Mouse (Mus musculus) frontal cortex, adult 2 months (tissue): Measurements from ENCODE around the gene Cenpx. TPM values are rescaled to one million over a fixed set of nuclear protein-coding genes. Genes with fewer than 3 reads are reported as not detected.

Experiments used
- DNase-seq, 2 experiments: peaks; one replicate each; pipeline ENCODE4 v3.0.0; 2022; ENCODE audit warnings: low spot score in 1 of 2; ENCODE audit errors: extremely low spot score in 1 of 2
- polyA plus RNA-seq: library from polyadenylated mRNA; depleted of rRNA; stranded (reverse); fragments of >200 nt; gene quantifications from 2 replicates; pipeline ENCODE4 v1.2.3, GENCODE M21; 2012

Gene Cenpx
- polyA plus RNA-seq, 1 experiment: 34.0 TPM

DNA sequence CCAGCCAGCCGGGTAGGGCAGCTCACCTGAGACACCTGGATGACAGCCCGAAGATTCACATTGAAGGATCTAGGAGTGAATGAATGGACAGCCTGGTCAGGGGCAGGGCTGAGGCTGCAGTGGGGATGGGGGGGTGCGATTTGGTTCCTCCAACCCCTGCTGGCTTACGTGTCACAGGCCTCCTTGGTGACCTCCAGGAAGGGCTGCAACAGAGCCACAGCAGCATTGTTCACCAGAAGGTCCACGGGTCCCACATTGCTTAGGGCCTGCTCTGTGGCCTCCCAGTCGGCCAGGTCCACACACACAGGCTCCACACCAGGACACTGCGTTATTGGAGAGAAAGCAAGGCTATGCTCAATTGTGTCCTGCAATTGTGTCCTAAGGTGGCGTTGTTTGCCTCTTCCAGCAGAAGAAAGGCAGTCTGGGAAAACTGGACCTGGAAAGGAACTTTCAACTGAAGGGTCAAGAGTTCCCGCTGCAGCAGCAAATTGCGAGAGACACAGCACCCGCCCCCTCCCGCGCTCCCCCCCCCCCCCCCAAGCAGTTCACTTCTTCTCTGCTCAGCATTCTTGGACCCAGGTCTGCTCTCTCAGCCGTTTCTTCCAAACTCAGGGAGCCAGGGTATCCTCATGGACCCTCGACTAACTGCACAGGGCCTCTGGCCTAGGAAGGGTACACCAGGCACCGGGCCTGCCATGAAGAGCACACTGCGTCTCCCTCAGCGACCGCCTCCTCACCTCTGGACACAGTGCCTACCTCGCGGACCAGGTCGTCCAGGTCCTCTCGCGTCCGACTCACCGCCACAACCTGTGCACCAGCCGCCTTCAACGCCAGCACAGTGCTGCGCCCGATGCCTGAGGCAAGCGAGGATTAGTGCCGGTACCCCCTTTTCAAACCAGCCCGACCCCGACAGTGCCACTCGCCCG is 13.0 kb upstream of the Cenpx start:
- no peak for DNase-seq

DNA sequence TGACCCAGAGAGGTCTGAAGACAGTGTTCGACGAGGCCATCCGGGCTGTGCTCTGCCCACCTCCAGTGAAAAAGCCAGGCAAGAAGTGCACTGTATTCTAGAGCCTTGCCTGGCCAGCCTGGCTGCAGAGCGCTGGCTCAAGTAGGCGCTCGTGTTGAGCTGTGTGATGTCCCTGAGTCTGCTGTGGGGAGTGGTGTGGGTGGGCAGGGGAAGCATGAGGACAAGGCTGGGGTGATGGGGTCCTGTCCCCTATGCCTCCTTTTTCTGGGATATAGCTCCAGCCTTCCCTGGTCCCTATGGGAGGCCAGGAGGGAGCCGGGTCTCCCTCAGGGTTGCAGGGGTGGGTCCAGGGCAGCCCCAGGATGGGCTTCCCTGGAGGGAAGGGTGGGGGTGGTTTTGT is 10.0 kb upstream of the Cenpx start:
- DNase-seq: no peak

DNA sequence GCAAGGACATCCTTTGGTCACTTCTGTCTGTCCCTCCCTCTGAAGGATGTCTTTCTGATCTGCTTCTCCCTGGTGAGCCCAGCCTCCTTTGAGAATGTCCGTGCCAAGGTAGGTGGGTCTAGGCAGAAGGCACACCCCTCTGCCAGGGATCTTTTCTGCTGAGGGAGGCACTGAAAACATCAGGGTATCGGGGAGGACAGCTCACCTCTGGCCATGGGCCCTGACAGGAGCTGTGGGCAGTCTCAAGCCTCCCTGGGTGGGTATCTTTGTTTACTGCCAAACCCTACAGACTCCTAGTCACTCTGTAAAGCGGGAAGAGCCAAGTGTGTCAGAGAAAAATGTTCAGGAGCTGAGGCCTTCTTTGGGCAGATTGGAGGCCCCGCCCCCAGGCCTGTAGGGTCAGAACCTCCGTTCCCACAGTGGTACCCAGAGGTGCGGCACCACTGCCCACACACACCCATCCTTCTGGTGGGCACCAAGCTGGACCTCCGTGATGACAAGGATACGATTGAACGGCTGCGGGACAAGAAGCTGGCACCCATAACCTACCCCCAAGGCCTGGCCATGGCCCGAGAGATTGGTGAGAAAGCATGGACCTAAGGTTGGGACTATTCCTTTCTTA is 9.3 kb upstream of the Cenpx start:
- DNase-seq: no peak

DNA sequence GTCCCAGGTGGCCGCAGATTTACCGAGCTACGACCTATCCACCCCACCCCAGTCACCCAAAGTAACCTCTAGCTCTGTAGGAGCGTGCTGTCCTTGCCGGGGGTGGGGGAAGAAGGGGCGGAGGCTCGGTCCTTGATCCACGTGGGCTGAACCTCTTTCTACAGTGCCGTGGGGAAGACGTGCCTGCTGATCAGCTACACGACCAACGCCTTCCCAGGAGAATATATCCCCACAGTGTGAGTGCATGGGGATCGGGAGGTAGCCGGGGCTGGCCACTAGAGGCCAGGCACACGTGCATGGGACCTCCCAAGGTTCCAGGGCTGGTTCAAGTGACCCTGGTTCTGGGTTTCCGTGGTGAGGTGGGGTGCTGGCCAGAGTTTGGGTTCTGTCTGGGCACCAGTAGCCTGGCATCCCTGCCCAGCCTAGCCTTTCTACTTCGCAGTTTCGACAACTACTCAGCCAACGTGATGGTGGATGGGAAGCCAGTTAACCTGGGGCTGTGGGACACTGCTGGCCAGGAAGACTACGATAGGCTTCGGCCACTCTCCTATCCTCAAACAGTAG is 8.6 kb upstream of the Cenpx start:
- DNase-seq: no peak

DNA sequence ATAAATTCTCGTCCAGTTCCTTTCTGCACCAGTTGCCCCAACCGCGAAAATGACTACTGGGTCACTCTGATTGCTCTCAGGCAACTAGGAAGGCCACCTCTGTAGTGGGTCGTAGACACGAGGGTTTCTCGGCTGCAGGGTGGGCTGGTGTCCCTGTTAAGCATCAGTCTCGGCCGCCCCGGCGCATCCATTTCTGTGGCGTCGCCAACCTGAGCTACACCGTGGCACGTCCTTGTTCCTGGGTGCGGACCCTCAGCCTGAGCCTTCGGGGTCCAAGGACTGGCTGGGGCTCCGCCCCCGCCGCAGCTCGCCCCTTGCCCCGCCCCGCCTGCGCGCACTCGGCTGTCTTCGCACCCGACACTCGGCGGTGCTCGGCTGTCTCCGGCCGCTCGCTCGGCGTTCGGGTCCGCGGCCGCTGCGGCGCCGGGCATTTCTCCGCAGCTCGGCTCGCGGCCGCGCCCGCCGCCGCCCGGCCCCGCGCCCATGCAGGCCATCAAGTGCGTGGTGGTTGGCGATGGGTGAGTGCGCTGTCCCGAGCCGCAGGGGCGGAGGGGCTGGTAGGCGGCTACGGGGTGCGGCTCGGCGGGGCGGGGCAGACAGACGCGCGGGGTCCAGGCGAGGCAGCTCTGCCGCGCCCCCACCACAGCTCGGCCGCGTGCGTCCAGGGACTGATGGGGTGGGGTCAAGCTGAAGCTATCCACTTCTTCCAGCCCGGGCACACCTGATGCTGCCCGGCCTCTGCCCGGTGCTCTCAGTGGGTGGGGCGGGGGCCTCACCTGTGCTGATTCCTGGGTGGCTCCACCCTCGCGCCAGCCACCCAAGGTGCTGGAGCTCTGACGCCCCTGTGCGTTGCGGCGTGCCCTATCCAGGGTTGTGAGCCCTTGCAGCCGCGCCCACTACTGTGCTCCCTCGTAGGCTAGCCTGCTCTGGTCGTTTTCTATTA is 7.9 kb upstream of the Cenpx start, which contains the start of gene Rac3:
Rac3 (plus strand) TSS at position 347 of the 943 bp plus-strand sequence.
- DNase-seq: peak in 1 of 2 experiments; percentile 53

DNA sequence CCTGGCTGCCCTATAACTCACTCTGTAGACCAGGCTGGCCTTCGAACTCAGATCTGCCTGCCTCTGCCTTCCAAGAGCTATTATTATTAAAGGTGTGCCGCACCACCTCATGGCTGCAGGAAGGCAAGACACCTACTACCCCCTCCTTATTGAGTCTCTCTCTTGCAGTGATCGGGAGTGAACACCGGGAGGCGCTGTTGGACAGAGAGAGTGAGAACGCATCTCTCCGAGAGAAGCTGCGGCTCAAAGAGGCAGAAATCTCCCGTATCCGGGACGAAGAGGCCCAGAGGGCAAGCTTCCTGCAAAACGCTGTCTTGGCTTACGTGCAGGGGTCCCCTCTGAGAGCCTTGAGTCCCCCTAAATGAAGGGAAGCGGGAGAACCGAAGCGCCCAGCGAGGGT is 6.9 kb upstream of the Cenpx start:
- DNase-seq: peak; percentile 69 to 95

DNA sequence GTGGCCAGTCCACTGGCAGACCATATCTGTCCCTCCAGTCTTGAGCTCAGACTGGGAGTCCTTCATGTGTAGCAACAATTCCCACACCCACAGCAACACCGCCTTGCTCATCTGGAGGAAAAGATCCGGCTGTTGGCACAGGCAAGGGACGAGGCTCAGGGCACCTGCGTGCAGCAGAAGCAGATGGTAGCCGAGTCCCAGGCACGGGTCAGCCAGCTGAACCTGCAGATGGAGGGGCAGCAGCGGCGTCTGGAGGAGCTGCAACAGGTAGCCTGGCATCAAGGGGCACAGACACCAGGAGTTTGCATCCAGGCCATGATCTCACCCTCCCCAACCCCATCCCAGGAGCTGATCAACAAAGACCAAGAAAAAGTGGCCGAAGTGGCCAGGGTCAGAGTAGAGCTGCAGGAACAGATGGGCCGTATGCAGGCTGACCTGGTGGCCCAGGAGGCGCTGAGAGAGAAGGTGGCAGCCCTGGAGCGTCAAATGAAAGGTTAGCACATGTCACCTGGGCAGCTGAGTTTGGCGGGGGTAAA is 6.4 kb upstream of the Cenpx start:
- no peak for DNase-seq

DNA sequence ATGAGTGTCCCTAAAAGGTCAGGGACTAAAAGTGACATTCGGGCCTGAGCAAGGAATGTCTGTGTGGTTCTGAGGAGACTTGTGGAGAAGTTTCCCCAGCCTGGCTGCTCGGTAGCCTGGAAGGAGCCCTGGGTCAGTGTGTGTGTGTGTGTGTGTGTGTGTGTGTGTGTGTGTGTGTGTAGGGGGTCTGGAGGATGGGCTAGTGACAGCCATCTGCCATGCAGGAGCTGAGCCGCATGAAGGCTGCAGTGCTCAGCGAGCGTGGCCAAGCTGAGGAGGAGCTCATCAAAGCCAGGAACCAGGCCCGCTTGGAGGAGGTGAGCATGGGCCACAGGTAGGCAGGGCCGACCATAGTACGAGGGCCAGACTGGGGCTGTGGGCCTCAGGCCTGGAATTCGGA is 5.7 kb upstream of the Cenpx start:
- DNase-seq: no peak

DNA sequence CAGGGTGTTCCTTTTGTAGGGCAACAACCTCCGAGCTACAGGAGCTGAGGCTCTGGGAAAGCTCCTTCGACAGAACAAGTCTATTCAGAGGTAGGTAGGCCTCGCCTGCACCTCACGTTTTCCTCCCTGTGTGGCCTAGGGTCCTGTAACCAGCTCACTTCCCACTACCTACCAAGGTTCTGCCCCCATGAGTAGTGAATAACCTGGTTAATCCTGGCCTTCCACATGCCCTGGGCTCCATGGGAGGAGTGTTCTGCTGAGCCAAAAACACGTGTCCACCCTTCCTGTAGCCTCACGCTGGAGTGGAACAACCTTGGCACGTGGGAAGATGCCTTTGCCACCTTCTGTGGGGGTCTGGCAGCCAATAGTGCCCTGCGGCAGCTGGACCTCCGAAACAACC is 1.6 kb upstream of the Cenpx start:
- DNase-seq: no peak

DNA sequence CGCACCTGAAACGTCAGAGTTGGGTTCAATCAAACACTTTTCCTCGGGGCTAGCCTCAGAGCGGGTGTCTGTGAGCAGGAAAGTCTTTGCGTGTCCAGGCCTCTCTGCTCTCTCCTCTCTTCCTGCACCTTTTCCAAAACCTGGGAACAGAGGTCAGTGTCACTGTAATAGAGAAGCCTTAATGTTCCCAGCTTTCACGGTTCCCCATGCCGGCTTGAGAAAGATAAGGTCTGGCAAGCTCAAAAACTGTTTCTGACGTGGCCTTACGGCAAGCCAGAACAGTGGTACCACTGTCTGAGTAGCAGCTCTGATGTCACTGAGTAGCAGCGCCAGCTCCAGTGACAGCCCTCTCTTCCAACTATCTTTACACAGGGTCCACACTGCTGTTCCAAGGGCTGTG is 1.0 kb upstream of the Cenpx start:
- no peak for DNase-seq

DNA sequence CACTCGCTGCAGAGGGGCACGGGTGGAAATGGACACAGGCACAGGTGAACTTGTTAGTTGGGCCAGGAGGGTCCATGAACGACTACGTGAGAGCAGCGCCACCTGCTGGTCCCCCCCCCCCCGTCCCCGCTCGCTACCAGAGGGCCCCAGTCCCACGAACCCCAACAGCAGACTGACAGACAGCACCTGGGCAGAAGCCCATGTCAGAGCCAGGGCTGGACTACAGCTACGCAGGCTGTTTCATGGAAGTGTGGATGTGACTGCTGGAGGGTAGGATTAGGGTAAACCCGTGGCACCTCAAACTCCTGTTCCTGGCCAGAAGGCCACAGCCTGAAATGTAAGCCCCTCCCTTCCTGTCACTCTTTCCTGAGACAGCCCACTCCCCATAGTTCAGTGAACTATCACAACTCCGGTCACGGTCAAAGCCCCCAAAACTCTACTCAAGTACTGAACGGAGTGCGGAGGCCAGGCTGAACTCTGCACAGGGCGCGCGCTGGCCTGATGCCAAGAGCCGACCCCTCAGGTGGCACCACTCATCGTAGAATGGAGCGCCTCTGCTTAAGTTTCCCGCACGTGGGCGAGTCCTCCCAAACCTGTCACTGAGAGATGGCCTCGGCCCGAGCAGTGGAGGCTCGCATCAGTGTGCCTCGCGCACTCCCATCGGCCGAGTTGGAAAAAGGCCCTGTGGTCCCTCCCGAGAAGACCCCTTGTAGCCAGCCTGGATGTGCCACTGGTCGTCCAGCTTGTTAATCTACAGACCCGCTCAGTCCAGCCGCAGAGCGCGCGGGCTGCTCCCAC is 568 bp downstream of the Cenpx start:
- DNase-seq: peak in 1 of 2 experiments; percentile 22

DNA sequence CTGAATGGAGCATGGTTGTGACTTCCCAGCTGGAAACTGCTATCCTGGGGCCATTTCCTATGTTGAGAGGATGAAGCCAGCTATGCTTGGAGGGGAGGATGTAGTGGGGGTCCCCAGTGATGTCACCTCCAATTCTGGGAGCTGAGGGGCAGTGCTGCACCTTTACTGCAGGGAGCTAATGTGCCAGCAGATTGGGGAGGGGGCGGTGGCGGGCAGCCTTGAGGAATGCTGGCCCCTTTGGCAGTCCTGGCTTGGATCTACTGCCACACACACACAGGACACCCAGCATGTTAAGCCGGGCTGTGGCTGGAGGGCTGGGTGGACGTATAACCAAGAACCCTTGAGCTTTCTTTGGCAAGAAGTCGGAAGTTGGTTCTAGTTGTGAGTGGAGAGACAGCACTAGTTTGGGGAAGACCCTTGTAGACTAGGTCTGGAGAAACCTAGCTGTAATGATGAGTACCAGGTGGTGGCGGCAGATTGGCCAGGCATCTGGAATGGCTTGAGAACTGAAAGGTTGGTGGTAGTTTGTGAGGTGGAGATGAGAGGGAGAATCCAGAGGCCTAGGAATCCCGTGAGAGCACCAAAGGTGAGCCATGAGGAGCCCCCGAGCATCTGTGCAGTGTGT is 1.4 kb downstream of the Cenpx start:
- no peak for DNase-seq

DNA sequence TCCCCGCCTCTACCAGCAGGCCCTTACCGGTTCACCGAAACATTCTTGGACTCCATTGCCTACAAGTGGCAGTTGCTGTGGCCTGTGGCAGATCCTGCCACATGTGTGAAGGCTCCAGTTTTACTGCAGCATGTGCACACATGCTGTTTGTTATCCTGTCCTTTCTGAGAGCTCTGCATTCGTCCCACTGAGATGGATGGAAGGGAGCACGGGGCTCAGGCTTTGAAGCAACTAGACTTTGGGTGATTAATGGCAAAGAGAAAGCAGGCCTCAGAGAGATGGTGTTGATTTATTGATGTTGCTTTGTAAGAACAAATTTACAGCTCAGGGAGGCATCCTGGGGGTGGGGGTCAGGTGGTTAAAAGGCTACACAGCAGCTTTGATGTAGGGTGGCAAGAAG is 2.9 kb downstream of the Cenpx start:
- DNase-seq: no peak

DNA sequence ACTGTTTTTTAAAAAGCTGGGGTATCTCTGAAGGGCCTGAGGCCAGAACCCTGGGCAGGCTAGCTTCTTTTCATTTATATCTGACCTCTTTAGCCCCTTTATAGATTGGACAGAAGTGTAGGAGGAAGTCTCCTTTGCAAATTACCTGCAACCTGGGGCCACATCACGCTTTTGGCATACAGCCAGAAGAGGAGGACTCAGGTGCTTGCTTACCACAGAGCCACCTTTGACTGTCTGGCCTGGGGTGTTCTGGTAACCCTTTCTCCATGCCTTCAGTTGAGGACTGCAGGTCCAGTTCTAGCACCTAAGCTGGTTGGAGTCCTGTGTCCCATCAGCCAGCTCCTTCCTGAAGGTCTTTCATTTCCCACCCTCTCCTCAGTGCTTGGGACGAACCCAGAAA is 4.0 kb downstream of the Cenpx start:
- DNase-seq: no peak

DNA sequence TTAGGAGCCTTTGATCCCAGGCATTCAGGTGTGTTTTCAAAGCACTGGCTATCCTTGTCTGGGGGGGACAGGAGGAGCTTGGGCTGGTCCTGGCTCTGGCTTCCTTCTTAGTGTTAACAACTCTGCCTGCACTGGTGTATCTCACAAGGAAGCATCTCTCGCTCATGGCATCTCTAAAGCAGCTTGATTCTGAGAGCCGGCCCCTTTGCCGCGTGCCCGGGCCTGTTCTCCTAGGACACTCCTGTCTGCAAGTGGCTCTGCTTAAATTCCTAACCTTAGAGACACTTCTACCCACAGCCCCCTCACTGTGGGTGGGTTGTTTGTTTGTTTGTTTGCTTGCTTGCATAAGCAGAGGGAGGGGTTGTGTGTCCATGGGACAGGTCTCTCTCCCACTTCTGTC is 5.6 kb downstream of the Cenpx start:
- no peak for DNase-seq

DNA sequence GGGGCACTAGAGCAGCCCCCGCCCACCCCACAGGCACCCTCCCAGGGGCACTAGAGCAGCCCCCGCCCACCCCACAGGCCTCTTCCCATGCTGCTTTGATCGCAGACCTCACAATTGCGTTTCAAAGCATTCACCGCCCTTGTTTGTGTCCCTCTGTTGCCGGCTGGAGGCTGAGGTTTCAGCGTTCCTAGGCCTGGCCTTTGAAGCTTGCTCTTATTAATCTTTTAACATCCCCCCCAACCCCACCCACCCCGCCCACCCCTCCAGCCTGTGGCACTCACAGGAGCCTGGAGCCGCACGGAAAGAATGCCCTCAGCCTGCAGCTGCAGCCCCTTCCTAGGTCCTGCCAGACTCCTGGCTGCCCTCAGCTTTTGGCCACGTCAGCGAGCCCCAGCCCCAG is 6.3 kb downstream of the Cenpx start:
- no peak for DNase-seq

DNA sequence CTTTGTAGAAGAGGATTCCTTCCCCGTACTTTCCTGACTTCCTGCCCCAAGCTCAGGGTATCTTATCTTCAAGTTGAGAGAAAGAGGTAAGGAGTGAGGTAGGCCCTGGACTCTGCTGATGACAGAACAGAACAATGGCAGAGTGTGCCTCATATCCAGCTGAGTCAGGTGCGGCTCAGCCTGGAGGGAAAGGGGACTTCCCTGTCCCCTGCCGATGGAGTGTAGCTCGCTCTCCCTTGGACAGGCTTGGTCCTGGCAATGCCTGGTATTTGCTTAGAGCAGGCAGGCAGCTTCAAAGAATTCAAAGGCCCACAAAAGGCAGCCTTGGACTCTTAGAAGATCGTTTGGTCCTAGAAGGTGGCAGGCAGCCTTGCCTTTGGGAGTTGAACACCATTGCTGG is 7.4 kb downstream of the Cenpx start:
- no peak for DNase-seq

DNA sequence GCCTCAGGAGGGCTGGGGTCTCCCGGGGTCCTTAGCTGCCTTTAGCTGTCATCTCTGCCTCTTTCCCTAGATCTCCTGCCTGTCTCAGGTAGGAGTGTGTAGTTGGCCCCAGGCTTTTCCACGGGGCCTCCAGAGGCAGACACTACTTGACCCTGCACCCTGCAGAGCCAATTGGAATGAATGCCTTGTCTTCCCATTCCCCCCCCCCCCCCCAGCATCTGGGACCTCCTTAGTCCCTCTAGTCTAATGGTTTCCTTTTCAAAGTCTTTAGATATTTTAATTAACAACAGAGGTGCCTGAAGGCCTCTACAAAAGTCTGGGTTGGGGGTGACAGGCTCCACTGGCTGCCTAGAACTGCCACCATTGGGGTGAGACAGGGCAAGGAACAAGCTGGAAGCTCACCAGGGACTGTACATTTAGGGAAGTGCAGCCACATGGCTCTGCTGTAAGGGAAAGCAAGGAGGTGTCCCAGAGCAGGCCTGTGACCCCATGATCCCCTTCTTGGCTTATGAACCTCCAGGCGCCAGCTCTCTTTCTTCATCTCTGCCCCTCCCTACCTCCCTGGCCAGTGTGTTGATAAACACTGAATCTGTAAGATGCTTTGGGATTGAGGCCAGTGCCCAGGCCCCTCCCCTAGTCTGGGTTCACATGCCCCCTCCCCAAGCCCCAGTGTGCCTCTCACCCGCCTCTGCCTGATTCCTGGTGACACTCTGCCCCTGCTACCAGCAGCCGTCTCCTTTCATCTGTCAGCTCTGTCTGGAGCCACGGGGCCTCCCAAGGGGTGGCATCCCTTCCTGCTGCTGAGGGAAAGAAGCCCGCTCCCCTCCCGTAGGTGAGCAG is 8.8 kb downstream of the Cenpx start:
- no peak for DNase-seq
